Mouse (Mus musculus) thymus, adult 18-20 months (tissue): ENCODE measurements around the gene Iqcn.

Experiments
- DNase-seq, 2 experiments: peaks; one replicate each; pipeline ENCODE4 v3.0.0; 2022; ENCODE audit warnings: mixed read lengths in 2 of 2

The Iqcn gene

DNA sequence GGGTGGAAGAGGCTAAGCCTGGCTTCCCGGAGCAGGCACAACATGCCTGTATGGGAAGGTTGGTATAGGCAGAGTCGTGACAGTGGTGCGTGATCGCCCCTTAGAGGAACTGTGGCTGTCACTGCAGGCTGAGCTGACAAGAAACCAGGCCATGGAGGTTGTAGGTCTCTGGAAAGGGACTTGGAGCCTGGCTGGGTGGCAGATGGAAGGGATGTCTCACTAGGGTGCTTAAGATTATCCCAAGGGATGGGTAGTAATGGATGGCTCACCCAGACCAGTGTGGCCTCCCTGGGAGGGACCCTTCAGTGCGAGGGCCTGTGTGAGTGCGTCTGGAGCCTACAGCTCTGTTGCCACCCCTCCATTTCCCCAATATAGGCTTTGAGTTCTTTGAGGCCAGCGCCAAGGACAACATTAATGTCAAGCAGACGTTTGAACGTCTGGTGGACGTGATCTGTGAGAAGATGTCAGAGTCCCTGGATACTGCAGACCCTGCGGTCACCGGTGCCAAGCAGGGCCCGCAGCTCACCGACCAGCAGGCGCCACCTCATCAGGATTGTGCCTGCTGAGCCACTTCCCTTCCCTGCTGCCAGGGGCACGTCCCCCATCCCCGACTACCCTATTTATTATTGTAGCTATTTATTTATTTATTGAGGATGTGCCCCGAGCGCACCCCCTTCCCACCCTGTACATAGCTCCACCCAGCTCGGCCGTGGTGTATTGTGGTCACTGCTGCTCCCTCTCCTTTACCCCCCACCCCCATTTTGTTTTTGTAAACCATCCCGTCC lies 54.5 kb downstream of the Iqcn start:
- DNase-seq, result peak; percentile 9 to 20

GRCm38 (mm10) chr8:70758308-70758615 lies 55.0 kb downstream of the Iqcn start:
- peak in 1 of 2 experiments; percentile 4 for DNase-seq

DNA sequence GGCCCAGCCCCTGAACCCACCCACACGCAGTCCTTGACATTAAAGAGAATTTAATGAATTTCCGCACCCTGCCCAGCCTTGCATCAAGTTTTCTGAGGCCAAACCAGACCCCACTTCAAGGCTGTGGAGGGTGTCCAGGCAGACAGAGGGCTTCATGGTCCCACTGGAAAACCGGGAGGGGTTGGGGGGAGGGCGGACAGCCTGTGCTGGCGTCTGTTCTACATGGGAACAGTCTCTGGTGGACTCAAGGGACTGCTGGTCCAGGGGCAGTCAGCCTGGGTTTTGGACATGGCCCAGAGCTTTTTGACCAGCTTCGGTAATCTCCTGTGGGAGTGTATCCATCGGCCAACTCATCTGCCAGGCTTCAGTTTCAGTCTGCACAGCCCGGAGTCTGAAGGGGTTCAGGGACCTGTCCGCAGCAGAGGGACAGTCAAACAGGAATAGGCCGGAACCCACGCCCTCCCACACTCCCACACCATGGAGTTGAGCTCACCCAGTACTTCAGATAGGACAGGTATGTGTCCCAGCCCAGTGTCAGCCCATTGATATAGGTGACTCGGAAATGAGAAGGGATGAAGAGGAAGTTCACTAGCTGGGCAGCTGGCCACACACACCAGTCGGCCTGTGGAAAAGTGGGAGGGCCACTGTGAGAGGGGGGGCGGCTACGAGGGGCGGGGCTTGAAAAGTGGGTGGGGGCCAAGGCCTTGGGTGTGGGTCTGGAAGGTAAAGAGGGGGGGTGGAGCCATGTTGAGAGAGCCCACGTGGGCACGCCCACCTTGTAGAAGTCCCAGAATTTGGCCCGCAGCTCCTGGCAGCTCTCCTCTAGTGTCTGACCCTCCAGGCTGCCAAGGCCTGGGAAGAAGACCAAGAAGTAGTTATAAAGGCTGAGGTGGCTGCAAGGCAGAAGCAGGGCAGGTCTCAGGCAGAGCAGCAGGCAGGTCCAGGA lies 55.6 kb downstream of the Iqcn start:
- peak; percentile 6 to 10 for DNase-seq

- DNase-seq, result peak; percentile 24 to 51
Observed at GRCm38 (mm10) chr8:70760350-70760749, 57.1 kb downstream of the Iqcn start.

DNA sequence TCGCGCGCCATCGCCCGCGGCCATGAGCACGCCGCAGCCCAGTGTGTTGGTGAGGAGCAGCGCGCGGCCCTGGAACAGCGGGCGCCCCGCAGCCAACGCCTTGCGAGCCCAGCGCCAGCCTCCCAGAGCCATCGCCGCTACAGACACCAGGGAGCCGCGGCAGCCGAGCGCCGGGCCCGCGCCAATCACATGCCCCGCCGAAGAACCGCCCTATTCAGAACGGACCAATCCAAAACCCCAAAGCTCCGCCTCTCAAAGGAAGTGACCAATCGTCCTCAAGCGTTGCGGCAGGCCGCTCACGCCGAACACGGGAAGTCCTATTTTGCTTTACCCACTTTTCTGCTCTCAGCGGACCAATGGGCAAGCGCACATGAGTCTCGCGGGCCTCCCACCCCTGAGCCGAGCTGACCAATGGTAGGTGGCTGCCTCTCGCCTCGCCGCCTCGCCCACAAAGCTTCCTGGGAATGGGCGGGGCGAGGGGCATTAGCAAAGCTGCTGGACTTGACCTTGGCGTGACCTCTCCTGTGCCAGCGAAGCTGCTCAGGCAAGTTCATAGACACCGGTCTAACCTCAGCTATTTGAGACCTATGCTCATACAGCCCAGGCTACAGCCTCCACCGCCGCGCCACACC lies 57.6 kb downstream of the Iqcn start, which contains the start of gene Mpv17l2:
TSS of gene Mpv17l2 (minus strand) at position 172 of the 632 bp plus-strand sequence.
- DNase-seq, result peak; percentile 95 to 98

GRCm38 (mm10) chr8:70762118-70762517 lies 58.9 kb downstream of the Iqcn start:
- DNase-seq, result no peak

GRCm38 (mm10) chr8:70763354-70763753 lies 60.1 kb downstream of the Iqcn start:
- peak in 1 of 2 experiments; percentile 58 for DNase-seq

DNA sequence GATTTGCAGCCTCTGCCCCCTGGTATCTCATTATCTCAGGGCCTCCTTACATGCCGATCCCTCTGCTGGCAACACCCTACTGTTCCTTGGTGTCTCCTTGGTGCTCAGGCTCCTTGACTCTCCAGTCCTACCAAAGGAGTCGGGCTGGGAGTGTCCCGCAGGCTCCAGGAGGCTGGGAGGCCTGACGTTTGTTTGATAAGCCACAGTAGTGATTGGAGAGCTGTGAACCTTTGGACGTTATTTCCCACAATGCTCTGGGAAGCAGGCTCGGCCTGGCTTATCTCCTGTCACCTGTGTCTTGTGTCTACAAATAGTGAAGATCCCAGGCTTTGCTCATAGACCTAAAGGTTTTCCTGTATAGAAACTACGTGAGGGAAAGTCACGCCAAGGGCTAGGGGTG lies 60.8 kb downstream of the Iqcn start:
- DNase-seq, result no peak

GRCm38 (mm10) chr8:70764676-70765075 lies 61.4 kb downstream of the Iqcn start:
- peak in 1 of 2 experiments; percentile 35 for DNase-seq

- no peak for DNase-seq
Observed at GRCm38 (mm10) chr8:70765329-70765728, 62.1 kb downstream of the Iqcn start.

- peak in 1 of 2 experiments; percentile 68 for DNase-seq
Observed at GRCm38 (mm10) chr8:70765838-70766570, 62.7 kb downstream of the Iqcn start.

DNA sequence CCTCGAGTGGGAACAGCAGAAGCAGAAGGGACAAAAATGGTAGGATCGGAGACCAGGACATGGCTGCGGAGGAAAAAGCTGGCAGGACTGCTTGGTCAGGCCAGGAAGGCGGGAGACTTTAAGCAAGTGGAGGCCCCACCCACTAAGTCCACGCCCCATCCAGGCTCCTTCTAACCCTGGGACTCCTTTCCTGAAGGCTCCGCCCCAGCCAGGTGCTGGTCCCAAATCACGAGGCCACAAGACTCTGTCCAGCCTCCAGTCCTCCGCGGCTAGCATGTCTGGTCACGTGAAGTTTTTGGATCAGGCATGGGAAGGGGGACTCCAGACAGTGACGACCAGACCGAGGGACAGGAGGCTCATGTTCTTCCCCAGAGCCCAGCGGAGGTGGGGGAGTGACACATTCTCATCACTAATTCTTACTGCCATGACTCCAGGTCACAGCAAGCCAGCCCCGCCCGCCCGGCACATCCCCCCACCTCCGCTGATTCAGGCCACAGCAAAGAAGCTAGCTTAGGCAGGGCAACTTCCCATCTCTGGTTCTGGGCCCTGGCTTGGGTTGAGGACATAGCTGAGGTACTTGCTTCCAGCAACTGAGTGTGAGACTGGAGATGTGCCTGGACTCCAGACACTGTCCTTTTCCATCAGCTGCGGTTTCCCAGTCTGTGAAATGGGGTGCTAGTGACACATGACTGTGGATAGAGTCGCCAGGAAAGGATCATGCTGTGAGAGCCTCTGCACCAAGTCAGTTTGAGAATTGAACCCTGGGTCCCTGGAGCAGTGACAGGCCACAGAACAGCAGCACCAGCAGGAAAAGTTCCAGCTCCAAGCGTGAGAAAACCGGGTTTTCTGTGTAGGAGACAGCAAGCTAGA lies 63.5 kb downstream of the Iqcn start:
- peak in 1 of 2 experiments; percentile 49 for DNase-seq
